Mouse (Mus musculus) hindbrain, postnatal 0 days (tissue): ENCODE data around the gene St5. TPM values are rescaled to one million over a fixed set of nuclear protein-coding genes. Genes with fewer than 3 reads are reported as not detected.

Experiments
- ATAC-seq: fragments of 200-750 bp; cut with Nextera tagmentation; 2 replicates; pipeline ENCODE4 v1.8.0; 2017; ENCODE audit warnings: mild to moderate bottlenecking, moderate TSS enrichment, moderate library complexity
- DNase-seq: peaks from one replicate; pipeline ENCODE4 v3.0.0-alpha.2; 2015; ENCODE audit warnings: low spot score
- H3K27ac ChIP-seq: fragments of 300-500 bp; sonication (generic); 2 replicates; pipeline ENCODE4 v1.5.1; 2014; ENCODE audit warnings: mild to moderate bottlenecking
- H3K27me3 ChIP-seq: fragments of 300-500 bp; sonication (generic); 2 replicates; pipeline ENCODE4 v1.6.1; 2014; ENCODE audit warnings: low read length, mixed read lengths; ENCODE audit not compliant: insufficient read depth
- H3K36me3 ChIP-seq: fragments of 300-500 bp; sonication (generic); 2 replicates; pipeline ENCODE4 v1.6.1; 2014; ENCODE audit warnings: low read length, mixed read lengths; ENCODE audit not compliant: insufficient read depth
- H3K4me1 ChIP-seq: fragments of 300-500 bp; sonication (generic); 2 replicates; pipeline ENCODE4 v1.6.1; 2014; ENCODE audit warnings: antibody characterized with exemption, low read length, mixed read lengths; ENCODE audit not compliant: insufficient read depth
- H3K4me2 ChIP-seq: fragments of 300-500 bp; sonication (generic); 2 replicates; pipeline ENCODE4 v1.6.1; 2014; ENCODE audit warnings: low read depth, mild to moderate bottlenecking, low read length, moderate library complexity, mixed read lengths
- H3K4me3 ChIP-seq: fragments of 300-500 bp; sonication (generic); 2 replicates; pipeline ENCODE4 v1.5.1; 2014; ENCODE audit warnings: low read length
- H3K9ac ChIP-seq: fragments of 300-500 bp; sonication (generic); replicated peaks from 2 replicates; pipeline ENCODE4 v1.6.1; 2014; ENCODE audit warnings: mild to moderate bottlenecking, low read length, moderate library complexity, mixed read lengths
- H3K9me3 ChIP-seq: fragments of 300-500 bp; sonication (generic); 2 replicates; pipeline ENCODE4 v1.6.1; 2016; ENCODE audit warnings: low read length, mixed read lengths
- CTCF ChIP-seq: IDR thresholded peaks from 2 replicates; pipeline ENCODE4 v1.5.1; 2016; ENCODE audit warnings: antibody characterized with exemption, control low read depth, low read depth
- WGBS: fragments of 180-500 bp; shearing (Covaris S2); extraction: QIAGEN DNeasy Blood & Tissue Kit; methylation state at CpG from one replicate; pipeline ENCODE4 v1.1.7; 2014; 5-methylcytosine and 5-hydroxymethylcytosine counted together
- polyA plus RNA-seq: library from polyadenylated mRNA; unstranded; fragments of >200 nt; fragmentation: Nextera tagmentation; extraction: Ambion mirVana; gene quantifications from 2 replicates; pipeline ENCODE4 v1.2.1, GENCODE M21; 2015
- total RNA-seq: library from RNA; depleted of rRNA; stranded (reverse); fragments of >200 nt; gene quantifications from 2 replicates; pipeline ENCODE4 v1.2.3, GENCODE M21; 2014

The St5 gene
- total and polyA plus RNA-seq, 2 experiments from 2014 or later, result 21.2 to 34.0 TPM

GRCm38 (mm10) chr7:109680879-109681278 is 22.5 kb downstream of the St5 start:
- no peaks in the 10 kb centered on the region for H3K36me3 ChIP-seq
- no peak overlapping the region for H3K9ac ChIP-seq
- no peak for DNase-seq
- 94% methylated on average over 1 of the region's 1 CpGs for WGBS
- H3K4me1 ChIP-seq, result no peaks in the 10 kb centered on the region
- no peak overlapping the region for H3K4me3 ChIP-seq
- H3K9me3 ChIP-seq, result no peaks in the 10 kb centered on the region
- H3K27ac ChIP-seq, result no peak overlapping the region
- no peak for ATAC-seq
- H3K27me3 ChIP-seq, result no peaks in the 10 kb centered on the region
- TF ChIP-seq CTCF, result no peak
- H3K4me2 ChIP-seq, result no peak overlapping the region

- H3K4me2 ChIP-seq, result no peak overlapping the region
- no peak for DNase-seq
- no peaks in the 10 kb centered on the region for H3K9me3 ChIP-seq
- H3K4me3 ChIP-seq, result no peak overlapping the region
- no peak for ATAC-seq
- no peaks in the 10 kb centered on the region for H3K4me1 ChIP-seq
- H3K36me3 ChIP-seq, result no peaks in the 10 kb centered on the region
- TF ChIP-seq CTCF, result no peak
- H3K27me3 ChIP-seq, result no peaks in the 10 kb centered on the region
- no peak overlapping the region for H3K27ac ChIP-seq
- 92% methylated on average over 2 of the region's 2 CpGs for WGBS
- H3K9ac ChIP-seq, result no peak overlapping the region
These were observed 23.1 kb downstream of the St5 start for GRCm38 (mm10) chr7:109680284-109680683.

- no peaks in the 10 kb centered on the region for H3K9me3 ChIP-seq
- no peaks in the 10 kb centered on the region for H3K36me3 ChIP-seq
- H3K4me2 ChIP-seq, result no peak overlapping the region
- no peak overlapping the region for H3K27ac ChIP-seq
- H3K9ac ChIP-seq, result no peak overlapping the region
- WGBS, result 55% methylated on average over 4 of the region's 4 CpGs
- ATAC-seq, result no peak
- H3K27me3 ChIP-seq, result no peaks in the 10 kb centered on the region
- no peak overlapping the region for H3K4me3 ChIP-seq
- peaks cover 3% of the 10 kb centered on the region; the same call in 1 of the 2 replicates for H3K4me1 ChIP-seq
- TF ChIP-seq CTCF, result no peak
- no peak for DNase-seq
These were observed 28.3 kb downstream of the St5 start for GRCm38 (mm10) chr7:109674944-109675628.

- Histone ChIP-seq H3K36me3 (no peaks in the 10 kb centered on the region), H3K27ac (peak overlapping the region; percentile 80), H3K9ac (peak overlapping the region; percentile 65), H3K4me1 (peaks cover 3% of the 10 kb centered on the region; the same call in 1 of the 2 replicates), H3K4me3 (peak overlapping the region; percentile 57), H3K4me2 (peak overlapping the region; percentile 90), H3K9me3 (no peaks in the 10 kb centered on the region), H3K27me3 (no peaks in the 10 kb centered on the region)
- ATAC-seq (peak; percentile 93), DNase-seq (peak; percentile 84)
- no peak for TF ChIP-seq CTCF
- under 1% methylated on average over 34 of the region's 44 CpGs for WGBS
These were observed 31.6 kb downstream of the St5 start for GRCm38 (mm10) chr7:109671581-109672471.

- Histone ChIP-seq H3K27me3 (no peaks in the 10 kb centered on the region), H3K27ac (no peak overlapping the region), H3K4me3 (no peak overlapping the region), H3K4me1 (peaks cover 3% of the 10 kb centered on the region; the same call in 1 of the 2 replicates), H3K36me3 (no peaks in the 10 kb centered on the region), H3K4me2 (peak overlapping the region; percentile 90; the same call in 1 of the 2 replicates), H3K9me3 (no peaks in the 10 kb centered on the region), H3K9ac (no peak overlapping the region)
- DNase-seq (no peak), ATAC-seq (no peak)
- TF ChIP-seq CTCF, result no peak
- 83% methylated on average over 5 of the region's 5 CpGs for WGBS
These were observed 33.8 kb downstream of the St5 start for GRCm38 (mm10) chr7:109669426-109670170.

- H3K9ac ChIP-seq, result no peak overlapping the region
- 74% methylated on average over 5 of the region's 5 CpGs for WGBS
- ATAC-seq, result no peak
These were observed 36.7 kb downstream of the St5 start for GRCm38 (mm10) chr7:109666664-109667063.

More at GRCm38 (mm10) chr7:109666664-109667063, 36.7 kb downstream of the St5 start:
- no peak for DNase-seq
- H3K27ac ChIP-seq, result no peak overlapping the region
- H3K4me2 ChIP-seq, result no peak overlapping the region
- H3K4me1 ChIP-seq, result no peaks in the 10 kb centered on the region
- no peaks in the 10 kb centered on the region for H3K36me3 ChIP-seq
- no peaks in the 10 kb centered on the region for H3K27me3 ChIP-seq
- no peak for TF ChIP-seq CTCF
- H3K4me3 ChIP-seq, result no peak overlapping the region
- H3K9me3 ChIP-seq, result no peaks in the 10 kb centered on the region
